Mouse (Mus musculus) embryonic fibroblast, embryonic 13.5 days (primary cell): ENCODE data around the gene Gsta2. TPM values are rescaled to one million over a fixed set of nuclear protein-coding genes. Genes with fewer than 3 reads are reported as not detected.
"Not testable (repeated sequence)": the region's sequence is repeated elsewhere in the genome, so short reads cannot be mapped to it uniquely, and the experiment has no call there.

Experiments
- H3K27ac ChIP-seq: 2 replicates; pipeline ENCODE4 v1.5.1; 2012; ENCODE audit warnings: low read length, control low read depth, inconsistent platforms; ENCODE audit not compliant: insufficient read depth
- H3K4me1 ChIP-seq: 2 replicates; pipeline ENCODE4 v1.6.1; 2011; ENCODE audit warnings: low read length; ENCODE audit not compliant: control insufficient read depth, insufficient read depth
- H3K4me3 ChIP-seq: 2 replicates; pipeline ENCODE4 v1.5.1; 2011; ENCODE audit warnings: mild to moderate bottlenecking, control low read depth, low read length; ENCODE audit not compliant: insufficient read depth
- CTCF ChIP-seq: IDR thresholded peaks from 2 replicates; pipeline ENCODE4 v1.5.1; 2011; ENCODE audit warnings: mild to moderate bottlenecking, control low read depth, low read length, moderate library complexity, borderline replicate concordance; ENCODE audit not compliant: insufficient read depth
- POLR2A ChIP-seq: IDR thresholded peaks from 2 replicates; pipeline ENCODE4 v1.6.1; 2011; ENCODE audit warnings: low read depth, mild to moderate bottlenecking, control low read depth, low read length, moderate library complexity
- polyA plus RNA-seq: library from polyadenylated mRNA; stranded (reverse); fragments of >200 nt; gene quantifications from 2 replicates; pipeline ENCODE4 v1.2.4, GENCODE M21; 2011; ENCODE audit warnings: low read depth; ENCODE audit not compliant: missing spikeins, insufficient read length

Gsta2 gene
- polyA plus RNA-seq, 1 experiment: not detected

GRCm38 (mm10) chr9:78351504-78352220, 3.9 kb downstream of the Gsta2 start:
- H3K4me1 ChIP-seq: no peaks in the 10 kb centered on the region

GRCm38 (mm10) chr9:78350007-78350406, 5.6 kb downstream of the Gsta2 start:
- H3K4me1 ChIP-seq, H3K27ac ChIP-seq, H3K4me3 ChIP-seq: not testable (repeated sequence)

More at GRCm38 (mm10) chr9:78351504-78352220, 3.9 kb downstream of the Gsta2 start:
- Histone ChIP-seq H3K27ac (no peak overlapping the region), H3K4me3 (no peak overlapping the region)
- TF ChIP-seq POLR2A (no peak), CTCF (no peak)

GRCm38 (mm10) chr9:78349141-78349540, 6.4 kb downstream of the Gsta2 start:
- not testable (repeated sequence) for H3K27ac ChIP-seq, H3K4me1 ChIP-seq

GRCm38 (mm10) chr9:78348206-78349004, 7.2 kb downstream of the Gsta2 start:
- not testable (repeated sequence) for H3K4me3 ChIP-seq, H3K4me1 ChIP-seq, H3K27ac ChIP-seq

More at GRCm38 (mm10) chr9:78349141-78349540, 6.4 kb downstream of the Gsta2 start:
- H3K4me3 ChIP-seq: not testable (repeated sequence)

- TF ChIP-seq CTCF: no peak
- no peak for TF ChIP-seq POLR2A
- Histone ChIP-seq H3K27ac (no peak overlapping the region), H3K4me3 (no peak overlapping the region), H3K4me1 (no peaks in the 10 kb centered on the region)
These were observed 8.6 kb downstream of the Gsta2 start for GRCm38 (mm10) chr9:78347004-78347403.

GRCm38 (mm10) chr9:78345235-78345634, 10.4 kb downstream of the Gsta2 start:
- H3K27ac ChIP-seq, H3K4me1 ChIP-seq, H3K4me3 ChIP-seq: not testable (repeated sequence)

- not testable (repeated sequence) for H3K27ac ChIP-seq, H3K4me1 ChIP-seq, H3K4me3 ChIP-seq
These were observed 12.5 kb downstream of the Gsta2 start for GRCm38 (mm10) chr9:78343055-78343454.

- not testable (repeated sequence) for H3K4me3 ChIP-seq, H3K27ac ChIP-seq, H3K4me1 ChIP-seq
These were observed 13.1 kb downstream of the Gsta2 start for GRCm38 (mm10) chr9:78342494-78342893.

GRCm38 (mm10) chr9:78340324-78340723, 15.3 kb downstream of the Gsta2 start:
- H3K27ac ChIP-seq, H3K4me1 ChIP-seq, H3K4me3 ChIP-seq: not testable (repeated sequence)
- peak; percentile 45; the same call in 1 of the 2 replicates for TF ChIP-seq CTCF

- not testable (repeated sequence) for H3K4me1 ChIP-seq, H3K4me3 ChIP-seq, H3K27ac ChIP-seq
These were observed 18.5 kb downstream of the Gsta2 start for GRCm38 (mm10) chr9:78337050-78337449.

GRCm38 (mm10) chr9:78327289-78327688, 28.3 kb downstream of the Gsta2 start, which contains the start of gene Omt2b:
Gene Omt2b, plus strand, starts transcription at chr9:78327589.
- not testable (repeated sequence) for H3K4me3 ChIP-seq, H3K27ac ChIP-seq, H3K4me1 ChIP-seq
